Mouse (Mus musculus): ENCODE measurements around the gene Gm13277.
"Not testable (repeated sequence)": the region's sequence is repeated elsewhere in the genome, so short reads cannot be mapped to it uniquely, and the experiment has no call there.

- TF ChIP-seq CTCF, POLR2A (IDR thresholded peaks at IDR 0.05; ENCODE audit: insufficient read depth, low read depth, low read length): not testable (repeated sequence)
These were observed 28.0 kb upstream of the Gm13277 start for GRCm38 (mm10) chr4:88760431-88760830.
